Mouse (Mus musculus): Measurements from ENCODE around the gene 4932415D10Rik. TPM values are rescaled to one million over a fixed set of nuclear protein-coding genes. Genes with fewer than 3 reads are reported as not detected.
A peak's percentile ranks its signal among the peaks of the same experiment; 100 is the strongest.

4932415D10Rik gene
- not detected in 2 replicates for polyA plus RNA-seq (2014; fragmentation: Nextera tagmentation; extraction: Ambion mirVana)

DNA sequence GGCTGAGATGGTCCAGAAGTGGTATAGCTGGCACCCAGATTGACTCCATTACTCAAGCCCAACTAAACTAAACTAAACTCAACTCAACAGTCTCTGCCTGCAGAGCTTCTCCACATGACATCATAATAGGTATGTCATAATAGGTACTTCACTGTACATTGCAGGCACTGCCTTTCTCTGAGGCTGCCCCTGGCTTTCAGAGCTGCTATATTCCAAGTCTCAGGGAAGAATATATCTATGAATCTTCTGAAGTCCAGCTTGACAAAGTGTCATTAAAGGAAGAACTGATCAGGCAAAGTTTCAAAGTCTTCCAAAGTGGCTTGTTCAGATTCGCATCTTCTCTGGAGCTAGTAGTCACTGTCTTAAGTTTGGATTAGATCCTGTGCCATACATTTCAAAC is at the start of gene 4932415D10Rik:
TSS of gene 4932415D10Rik (minus strand) at position 101 of the 400 bp plus-strand sequence.
- Histone ChIP-seq H3K4me3 (ENCODE audit: low read depth, low read length) (no peak within 1 kb of the TSS), H3K4me1 (replicated peaks; ENCODE audit: control insufficient read depth, insufficient read depth, low read length) (no peaks in the 10 kb centered on the region), H3K4me2 (no peak within 1 kb of the TSS), H3K36me3 (ENCODE audit: control insufficient read depth, insufficient read depth, low read length) (no peaks in the 10 kb centered on the region), H3K9me3 (ENCODE audit: control insufficient read depth, low read length) (no peaks in the 10 kb centered on the region), H3K9ac (ENCODE audit: low read depth, low read length) (no peak within 1 kb of the TSS), H3K27ac (ENCODE audit: low read depth, low read length) (no peak within 1 kb of the TSS), H3K27me3 (replicated peaks; ENCODE audit: control insufficient read depth, insufficient read depth, low read length) (no peaks in the 10 kb centered on the region)
- WGBS = 88% methylated on average over 1 of the region's 1 CpGs
- no peak for ATAC-seq (replicated peaks; ENCODE audit: low FRiP score)
- no peak for DNase-seq (ENCODE audit: low spot score)

DNA sequence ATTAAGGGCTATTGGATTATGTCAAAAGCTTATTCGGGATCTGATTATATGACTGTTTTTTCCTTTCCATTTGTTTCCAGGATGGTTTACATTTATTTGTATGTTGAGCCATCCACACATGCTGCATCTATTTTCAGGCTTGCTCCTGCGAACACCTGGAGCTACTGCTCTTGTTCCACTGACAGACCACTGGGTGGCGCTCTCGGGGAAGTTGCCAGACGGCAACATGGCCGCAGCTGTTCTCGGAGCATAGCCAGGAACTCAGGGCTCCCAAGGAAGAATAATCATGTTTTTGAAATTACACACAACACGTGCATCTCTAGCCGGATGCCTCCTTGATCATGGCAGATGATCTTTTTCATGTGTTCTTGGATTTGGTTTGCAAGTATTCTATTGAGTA is 45.5 kb upstream of the 4932415D10Rik start:
- Histone ChIP-seq H3K27ac (ENCODE audit: low read depth, low read length) (no peak overlapping the region), H3K36me3 (ENCODE audit: control insufficient read depth, insufficient read depth, low read length) (peaks cover 2% of the 10 kb centered on the region; the same call in 1 of the 2 replicates), H3K9ac (ENCODE audit: low read depth, low read length) (no peak overlapping the region), H3K9me3 (ENCODE audit: control insufficient read depth, low read length) (peaks cover 8% of the 10 kb centered on the region), H3K4me1 (replicated peaks; ENCODE audit: control insufficient read depth, insufficient read depth, low read length) (no peaks in the 10 kb centered on the region), H3K27me3 (replicated peaks; ENCODE audit: control insufficient read depth, insufficient read depth, low read length) (no peaks in the 10 kb centered on the region), H3K4me3 (ENCODE audit: low read depth, low read length) (no peak overlapping the region), H3K4me2 (no peak overlapping the region)
- DNase-seq (ENCODE audit: low spot score) = no peak
- 85% methylated on average over 9 of the region's 9 CpGs for WGBS
- ATAC-seq (replicated peaks; ENCODE audit: low FRiP score) = no peak

DNA sequence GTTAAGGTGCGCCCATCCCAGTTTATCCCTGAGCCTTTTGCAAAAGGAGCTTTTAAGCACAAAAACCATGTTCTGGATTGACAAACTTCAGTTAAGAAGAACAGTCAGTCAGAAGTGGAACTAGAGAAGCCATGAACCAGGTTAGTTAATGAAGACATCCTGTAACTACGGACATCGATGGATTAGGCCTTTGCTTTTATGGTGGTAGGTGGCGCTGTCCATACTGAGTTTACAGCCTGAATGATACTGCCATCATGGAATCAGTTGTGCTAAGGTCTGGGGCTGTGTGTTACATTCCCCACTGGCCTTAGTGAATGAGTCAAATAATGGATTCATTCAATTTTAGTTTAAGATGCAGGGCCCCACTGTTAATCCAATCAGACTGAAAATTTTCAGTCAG is 39.0 kb upstream of the 4932415D10Rik start:
- 92% methylated on average over 4 of the region's 4 CpGs for WGBS
- Histone ChIP-seq H3K4me2 (no peak overlapping the region), H3K27ac (ENCODE audit: low read depth, low read length) (no peak overlapping the region), H3K9me3 (ENCODE audit: control insufficient read depth, low read length) (no peaks in the 10 kb centered on the region), H3K9ac (ENCODE audit: low read depth, low read length) (no peak overlapping the region), H3K4me1 (replicated peaks; ENCODE audit: control insufficient read depth, insufficient read depth, low read length) (no peaks in the 10 kb centered on the region), H3K27me3 (replicated peaks; ENCODE audit: control insufficient read depth, insufficient read depth, low read length) (no peaks in the 10 kb centered on the region), H3K36me3 (ENCODE audit: control insufficient read depth, insufficient read depth, low read length) (no peaks in the 10 kb centered on the region), H3K4me3 (ENCODE audit: low read depth, low read length) (no peak overlapping the region)
- ATAC-seq (replicated peaks; ENCODE audit: low FRiP score) = no peak
- no peak for DNase-seq (ENCODE audit: low spot score)

DNA sequence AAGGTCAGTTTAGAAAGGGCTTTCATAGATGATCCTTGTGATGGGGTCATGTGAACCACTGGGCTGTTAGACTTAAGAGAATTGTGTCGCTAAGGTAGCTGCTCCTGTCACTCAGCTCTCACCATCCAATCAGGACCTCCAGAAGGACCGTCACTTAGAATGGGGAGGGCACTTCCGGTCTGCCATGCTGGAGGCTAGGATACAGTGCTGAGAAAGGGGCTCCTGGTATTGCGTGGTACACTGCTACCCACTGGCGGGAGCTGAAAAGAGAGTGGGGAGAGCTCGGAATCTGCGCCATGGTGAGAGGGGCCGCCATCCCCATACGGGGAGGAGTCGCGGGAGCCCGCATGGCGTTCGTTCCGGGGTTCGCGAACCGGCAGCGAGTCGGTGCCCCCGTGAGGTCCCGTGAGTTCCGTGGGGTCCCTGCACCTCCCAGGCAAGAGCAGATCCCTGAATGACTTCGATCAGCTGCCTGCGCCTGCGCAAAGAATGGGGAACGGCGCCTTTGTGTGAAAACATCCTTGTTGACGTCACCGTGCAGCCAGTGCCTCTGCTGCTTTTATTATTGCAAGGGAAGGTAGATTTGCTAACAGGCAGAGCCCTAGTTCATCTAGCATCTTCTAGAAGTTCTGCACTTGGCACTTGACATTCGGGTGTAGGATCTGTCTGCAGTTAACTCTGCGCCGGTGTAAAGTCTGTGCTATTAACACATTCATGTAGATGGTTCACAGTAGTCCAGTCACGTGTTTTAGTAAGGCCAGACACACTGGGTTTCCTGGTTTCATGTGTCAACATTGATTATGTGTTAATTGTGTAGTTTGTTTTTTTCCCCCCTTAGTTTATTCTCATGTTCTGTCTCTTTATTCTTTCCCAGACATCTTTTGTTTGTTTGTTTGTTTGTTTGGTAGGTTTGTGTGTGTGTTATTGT is 38.0 kb upstream of the 4932415D10Rik start, which contains the start of gene Gm4924:
TSS of gene Gm4924 (plus strand) at position 173 of the 928 bp plus-strand sequence.
- Histone ChIP-seq H3K9me3 (ENCODE audit: control insufficient read depth, low read length) (no peaks in the 10 kb centered on the region), H3K36me3 (ENCODE audit: control insufficient read depth, insufficient read depth, low read length) (no peaks in the 10 kb centered on the region), H3K4me2 (peak within 1 kb of the TSS; percentile 61), H3K27ac (ENCODE audit: low read depth, low read length) (peak within 1 kb of the TSS; percentile 64; the same call in 1 of the 2 replicates), H3K4me3 (ENCODE audit: low read depth, low read length) (peak within 1 kb of the TSS; percentile 59), H3K9ac (ENCODE audit: low read depth, low read length) (peak within 1 kb of the TSS; percentile 72), H3K4me1 (replicated peaks; ENCODE audit: control insufficient read depth, insufficient read depth, low read length) (no peaks in the 10 kb centered on the region), H3K27me3 (replicated peaks; ENCODE audit: control insufficient read depth, insufficient read depth, low read length) (no peaks in the 10 kb centered on the region)
- 5% methylated on average over 34 of the region's 34 CpGs for WGBS
- peak; percentile 98 for ATAC-seq (replicated peaks; ENCODE audit: low FRiP score)
- peak; percentile 75 for DNase-seq (ENCODE audit: low spot score)

DNA sequence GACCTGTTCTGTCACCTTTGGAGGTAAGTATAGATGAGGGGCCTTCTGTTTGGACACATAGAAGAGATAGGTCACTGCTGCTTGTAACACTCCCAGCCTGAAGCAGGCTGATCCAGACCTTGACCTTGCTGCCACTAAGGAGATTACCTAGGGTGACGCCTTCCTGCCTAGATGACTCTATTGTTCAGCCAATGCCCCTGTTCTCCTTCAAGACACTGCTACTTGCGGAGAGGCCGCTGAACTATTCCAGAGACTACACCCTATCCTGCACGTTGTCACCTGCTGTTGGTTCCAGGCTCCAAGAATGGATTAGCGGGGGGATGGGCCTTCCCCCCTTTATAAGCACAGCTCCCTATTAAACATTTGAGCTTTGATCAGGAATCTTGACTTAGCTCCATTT is 13.4 kb upstream of the 4932415D10Rik start:
- H3K4me3 ChIP-seq (ENCODE audit: low read depth, low read length) = no peak overlapping the region
- ATAC-seq (replicated peaks; ENCODE audit: low FRiP score) = no peak
- DNase-seq (ENCODE audit: low spot score) = no peak
- H3K4me1 ChIP-seq (replicated peaks; ENCODE audit: control insufficient read depth, insufficient read depth, low read length) = no peaks in the 10 kb centered on the region
- no peaks in the 10 kb centered on the region for H3K27me3 ChIP-seq (replicated peaks; ENCODE audit: control insufficient read depth, insufficient read depth, low read length)
- H3K9me3 ChIP-seq (ENCODE audit: control insufficient read depth, low read length) = 0 out of 2 replicates have a peak, but pooled peaks cover 2% of the 10 kb centered on the region
- no peak overlapping the region for H3K27ac ChIP-seq (ENCODE audit: low read depth, low read length)
- no peak overlapping the region for H3K9ac ChIP-seq (ENCODE audit: low read depth, low read length)
- no peaks in the 10 kb centered on the region for H3K36me3 ChIP-seq (ENCODE audit: control insufficient read depth, insufficient read depth, low read length)
- no peak overlapping the region for H3K4me2 ChIP-seq
- 85% methylated on average over 5 of the region's 5 CpGs for WGBS

DNA sequence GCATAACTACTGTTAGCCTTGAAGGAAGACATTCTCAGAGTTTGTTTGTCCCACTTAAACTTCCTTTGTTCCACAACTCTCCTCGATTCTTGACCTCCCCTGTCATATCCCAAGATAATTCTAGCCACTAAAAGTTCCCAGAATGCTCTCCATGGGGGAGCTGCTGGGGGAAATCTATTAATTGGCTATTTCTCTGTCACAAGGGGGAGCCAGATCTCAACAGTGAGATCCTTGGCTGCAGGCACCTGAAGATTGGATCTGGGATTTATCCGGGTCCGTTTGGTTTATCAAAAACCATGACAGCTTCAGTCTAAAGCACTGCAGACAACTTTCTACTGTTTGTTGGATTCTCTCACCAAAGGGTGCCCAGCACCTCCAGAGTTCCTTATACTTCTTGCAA is 3.8 kb upstream of the 4932415D10Rik start:
- WGBS = 61% methylated on average over 3 of the region's 3 CpGs
- H3K4me1 ChIP-seq (replicated peaks; ENCODE audit: control insufficient read depth, insufficient read depth, low read length) = no peaks in the 10 kb centered on the region
- no peaks in the 10 kb centered on the region for H3K27me3 ChIP-seq (replicated peaks; ENCODE audit: control insufficient read depth, insufficient read depth, low read length)
- no peak overlapping the region for H3K4me3 ChIP-seq (ENCODE audit: low read depth, low read length)
- H3K9me3 ChIP-seq (ENCODE audit: control insufficient read depth, low read length) = no peaks in the 10 kb centered on the region
- no peak overlapping the region for H3K4me2 ChIP-seq
- H3K9ac ChIP-seq (ENCODE audit: low read depth, low read length) = no peak overlapping the region
- H3K36me3 ChIP-seq (ENCODE audit: control insufficient read depth, insufficient read depth, low read length) = no peaks in the 10 kb centered on the region
- ATAC-seq (replicated peaks; ENCODE audit: low FRiP score) (no peak), DNase-seq (ENCODE audit: low spot score) (no peak)
- no peak overlapping the region for H3K27ac ChIP-seq (ENCODE audit: low read depth, low read length)

DNA sequence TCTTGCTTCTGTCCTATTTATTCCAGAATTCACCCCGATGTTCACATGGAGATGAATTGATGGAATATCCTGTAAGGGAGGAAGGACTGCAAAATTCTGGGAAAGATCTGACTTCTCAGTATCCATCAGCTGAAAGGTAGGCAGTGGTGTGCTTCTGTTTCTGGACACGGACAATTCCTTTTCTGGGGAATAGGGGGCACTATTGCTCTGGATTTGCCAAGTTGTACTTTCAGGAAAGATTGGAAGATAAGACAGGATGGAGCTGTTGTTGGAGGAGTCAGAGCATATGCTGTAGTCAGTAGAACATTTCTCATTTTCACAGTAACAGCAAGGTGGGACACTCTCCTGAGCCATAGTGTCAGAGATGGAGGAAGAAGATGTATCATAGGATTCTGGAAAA is 19.9 kb downstream of the 4932415D10Rik start:
- WGBS = 49% methylated on average over 2 of the region's 2 CpGs

DNA sequence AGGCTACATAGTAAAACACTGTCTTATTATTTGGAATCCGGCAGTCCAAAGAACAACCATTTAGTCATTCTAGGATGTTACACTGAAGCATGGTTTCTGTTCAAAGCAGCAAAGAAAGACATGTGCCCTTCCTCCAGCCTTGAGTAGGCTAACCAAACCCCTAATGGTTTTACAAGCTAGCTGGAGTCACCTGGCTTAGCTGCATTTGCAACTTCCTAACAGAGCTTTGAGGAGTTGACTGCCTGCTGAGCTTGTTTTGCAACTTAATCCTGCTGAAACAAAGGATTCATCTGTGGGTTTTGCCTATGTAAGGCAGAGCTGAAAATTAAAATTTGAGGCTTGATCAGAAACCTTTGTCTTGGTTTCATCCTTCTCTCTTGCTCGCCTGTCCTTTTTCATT is 59.1 kb downstream of the 4932415D10Rik start:
- DNase-seq (ENCODE audit: low spot score) (no peak), ATAC-seq (replicated peaks; ENCODE audit: low FRiP score) (no peak)
- Histone ChIP-seq H3K9me3 (ENCODE audit: control insufficient read depth, low read length) (0 out of 2 replicates have a peak, but pooled peaks cover 5% of the 10 kb centered on the region), H3K4me2 (no peak overlapping the region), H3K27ac (ENCODE audit: low read depth, low read length) (no peak overlapping the region), H3K9ac (ENCODE audit: low read depth, low read length) (no peak overlapping the region), H3K36me3 (ENCODE audit: control insufficient read depth, insufficient read depth, low read length) (no peaks in the 10 kb centered on the region), H3K27me3 (replicated peaks; ENCODE audit: control insufficient read depth, insufficient read depth, low read length) (no peaks in the 10 kb centered on the region), H3K4me3 (ENCODE audit: low read depth, low read length) (no peak overlapping the region), H3K4me1 (replicated peaks; ENCODE audit: control insufficient read depth, insufficient read depth, low read length) (no peaks in the 10 kb centered on the region)
- WGBS = 72% methylated on average over 2 of the region's 2 CpGs

More for the DNA sequence above, 19.9 kb downstream of the 4932415D10Rik start:
- Histone ChIP-seq H3K9me3 (ENCODE audit: control insufficient read depth, low read length) (0 out of 2 replicates have a peak, but pooled peaks cover 4% of the 10 kb centered on the region), H3K4me2 (no peak overlapping the region), H3K36me3 (ENCODE audit: control insufficient read depth, insufficient read depth, low read length) (no peaks in the 10 kb centered on the region), H3K9ac (ENCODE audit: low read depth, low read length) (no peak overlapping the region), H3K27me3 (replicated peaks; ENCODE audit: control insufficient read depth, insufficient read depth, low read length) (no peaks in the 10 kb centered on the region), H3K4me3 (ENCODE audit: low read depth, low read length) (no peak overlapping the region), H3K4me1 (replicated peaks; ENCODE audit: control insufficient read depth, insufficient read depth, low read length) (no peaks in the 10 kb centered on the region), H3K27ac (ENCODE audit: low read depth, low read length) (no peak overlapping the region)
- DNase-seq (ENCODE audit: low spot score) (no peak), ATAC-seq (replicated peaks; ENCODE audit: low FRiP score) (no peak)

DNA sequence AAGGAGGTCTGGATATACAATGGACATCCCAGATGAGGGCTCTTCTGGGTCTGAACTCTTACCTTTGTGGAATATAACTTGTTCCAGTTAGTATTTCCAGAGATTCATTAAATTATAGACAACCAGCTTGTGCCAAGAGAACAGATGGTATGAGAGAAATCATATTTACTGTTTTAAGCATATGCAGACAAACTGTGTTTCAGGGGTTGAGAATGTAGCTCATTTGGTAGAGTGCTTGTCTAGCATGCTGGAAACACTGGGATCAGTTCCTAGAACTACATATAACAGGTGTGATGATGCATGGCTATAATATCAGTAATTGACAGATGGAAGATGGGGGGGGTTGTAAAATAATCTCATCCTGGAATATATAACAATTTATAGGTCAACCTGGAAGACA is 71.4 kb downstream of the 4932415D10Rik start:
- ATAC-seq (replicated peaks; ENCODE audit: low FRiP score) (no peak), DNase-seq (ENCODE audit: low spot score) (no peak)
- Histone ChIP-seq H3K9ac (ENCODE audit: low read depth, low read length) (no peak overlapping the region), H3K4me2 (no peak overlapping the region), H3K27ac (ENCODE audit: low read depth, low read length) (no peak overlapping the region), H3K4me1 (replicated peaks; ENCODE audit: control insufficient read depth, insufficient read depth, low read length) (no peaks in the 10 kb centered on the region), H3K27me3 (replicated peaks; ENCODE audit: control insufficient read depth, insufficient read depth, low read length) (no peaks in the 10 kb centered on the region), H3K36me3 (ENCODE audit: control insufficient read depth, insufficient read depth, low read length) (no peaks in the 10 kb centered on the region), H3K4me3 (ENCODE audit: low read depth, low read length) (no peak overlapping the region), H3K9me3 (ENCODE audit: control insufficient read depth, low read length) (no peaks in the 10 kb centered on the region)

Data from liver, embryonic 11.5 days (tissue).